ENCODE assay signal across 8 mouse cellular contexts in the genomic region with DNA sequence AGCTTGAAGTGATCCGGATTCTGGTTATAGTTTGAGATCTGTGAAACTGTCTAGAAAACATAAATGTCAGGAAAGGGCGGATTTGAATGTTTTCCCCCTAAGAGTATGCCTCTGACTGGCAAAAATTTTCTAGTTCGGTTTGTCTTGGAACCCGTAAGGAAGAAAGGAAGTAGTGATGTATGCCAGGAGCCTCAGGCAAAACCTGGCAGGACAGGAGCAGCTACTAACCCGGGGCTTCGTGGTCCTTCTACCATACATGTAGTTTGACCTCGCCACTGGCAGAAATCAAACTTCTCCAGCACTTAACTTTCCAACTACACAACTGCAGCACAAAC. TPM values are rescaled to one million over a fixed set of nuclear protein-coding genes. Genes with fewer than 3 reads are reported as not detected.
DNase-seq lines count a peak whose midpoint lies in the region; ATAC-seq and TF ChIP-seq lines count a peak whose summit lies in the region.

No protein-coding gene starts in this region.

- H3K4me2 ChIP-seq in lung, embryonic 15.5 days: peak overlapping the region; percentile 56

- TF ChIP-seq CTCF in embryonic fibroblast, embryonic 13.5 days (IDR thresholded peaks at IDR 0.05; ENCODE audit: borderline replicate concordance, insufficient read depth, low read length): no peak
- TF ChIP-seq CTCF in olfactory bulb, adult 2 months (IDR thresholded peaks at IDR 0.05; ENCODE audit: insufficient read depth, low read depth, low read length): no peak

- ATAC-seq in lung, embryonic 15.5 days (ENCODE audit: borderline replicate concordance, extremely low read depth, low FRiP score, low TSS enrichment): peak; percentile 20; the same call in 1 of the 2 replicates

- no peak for DNase-seq in lung, postnatal 4 days
- DNase-seq in limb, embryonic 10.5 days (ENCODE audit: low spot score): no peak
- DNase-seq in natural killer cell, adult 2 months (ENCODE audit: low spot score in 2 of 2): no peak
- no peak for DNase-seq in spleen, adult 12 weeks (ENCODE audit: low spot score)
- no peak for DNase-seq in Muller cell, postnatal 12 days (ENCODE audit: inconsistent ontology term)

- no peak for TF ChIP-seq POLR2A in embryonic fibroblast, embryonic 13.5 days (IDR thresholded peaks at IDR 0.05; ENCODE audit: low read depth, low read length)
- TF ChIP-seq POLR2A in olfactory bulb, adult 2 months (IDR thresholded peaks at IDR 0.05; ENCODE audit: insufficient read depth, low read depth, low read length): no peak

- H3K9ac ChIP-seq in lung, embryonic 15.5 days: peak overlapping the region; percentile 52

- peaks cover 8% of the 10 kb centered on the region for H3K4me1 ChIP-seq in lung, embryonic 15.5 days
- peaks cover 7% of the 10 kb centered on the region; the same call in 1 of the 2 replicates for H3K4me1 ChIP-seq in embryonic fibroblast, embryonic 13.5 days (ENCODE audit: control insufficient read depth, insufficient read depth, low read length)
- H3K4me1 ChIP-seq in limb, embryonic 10.5 days: peaks cover 6% of the 10 kb centered on the region
- no peaks in the 10 kb centered on the region for H3K4me1 ChIP-seq in olfactory bulb, adult 2 months (ENCODE audit: control insufficient read depth, insufficient read depth, low read length)

- H3K27ac ChIP-seq in lung, embryonic 15.5 days: peak overlapping the region; percentile 98
- peak overlapping the region; percentile 75 for H3K27ac ChIP-seq in embryonic fibroblast, embryonic 13.5 days (ENCODE audit: insufficient read depth, low read length)
- H3K27ac ChIP-seq in limb, embryonic 10.5 days: peak overlapping the region; percentile 90
- H3K27ac ChIP-seq in olfactory bulb, adult 2 months (ENCODE audit: insufficient read depth, low read depth, low read length): peak overlapping the region; percentile 63

- H3K36me3 ChIP-seq in lung, embryonic 15.5 days: no peaks in the 10 kb centered on the region
- no peaks in the 10 kb centered on the region for H3K36me3 ChIP-seq in limb, embryonic 10.5 days

- WGBS in lung, embryonic 15.5 days: 2% methylated on average over 7 of the region's 7 CpGs
- 6% methylated on average over 7 of the region's 7 CpGs for WGBS in limb, embryonic 10.5 days
- WGBS in olfactory bulb, adult 2 months: 3% methylated on average over 7 of the region's 7 CpGs

- H3K4me3 ChIP-seq in lung, embryonic 15.5 days: peak overlapping the region; percentile 75
- peak overlapping the region; percentile 59 for H3K4me3 ChIP-seq in embryonic fibroblast, embryonic 13.5 days (ENCODE audit: insufficient read depth, low read length)
- peak overlapping the region; percentile 70 for H3K4me3 ChIP-seq in limb, embryonic 10.5 days
- peak overlapping the region; percentile 91 for H3K4me3 ChIP-seq in olfactory bulb, adult 2 months (ENCODE audit: insufficient read depth, low read depth, low read length)

- no peaks in the 10 kb centered on the region for H3K27me3 ChIP-seq in lung, embryonic 15.5 days
- no peaks in the 10 kb centered on the region for H3K27me3 ChIP-seq in limb, embryonic 10.5 days (ENCODE audit: low read depth, poor library complexity, severe bottlenecking)

- no peaks in the 10 kb centered on the region for H3K9me3 ChIP-seq in lung, embryonic 15.5 days
- no peaks in the 10 kb centered on the region for H3K9me3 ChIP-seq in limb, embryonic 10.5 days (replicated peaks)

RNA-seq across cellular contexts. Expression of gene Alg14, which starts 0.4 kb away (rescaled TPM):
- 44.5 and 46.0 TPM in 2 replicates for polyA plus RNA-seq in lung, embryonic 15.5 days (2015; fragmentation: Nextera tagmentation; extraction: Ambion mirVana)
- polyA plus RNA-seq in embryonic fibroblast, embryonic 13.5 days (2011; ENCODE audit: insufficient read length, low read depth, missing spikeins): 34.8 and 49.0 TPM in 2 replicates
- 26.0 and 35.0 TPM in 2 replicates for polyA plus RNA-seq in limb, embryonic 10.5 days (2016; fragmentation: Nextera tagmentation; extraction: Ambion mirVana)
- not detected in 2 replicates for polyA plus RNA-seq in olfactory bulb, adult 2 months (2012; ENCODE audit: insufficient read depth, insufficient read length, low replicate concordance, missing spikeins)

RNA-seq across cellular contexts. Expression of gene Tmem56, which starts 8.3 kb away (rescaled TPM):
- 0.36 and 0.40 TPM in 2 replicates for polyA plus RNA-seq in lung, embryonic 15.5 days (2015; fragmentation: Nextera tagmentation; extraction: Ambion mirVana)
- 0.27 and 1.1 TPM in 2 replicates for polyA plus RNA-seq in embryonic fibroblast, embryonic 13.5 days (2011; ENCODE audit: insufficient read length, low read depth, missing spikeins)
- 0.96 and 1.0 TPM in 2 replicates for polyA plus RNA-seq in limb, embryonic 10.5 days (2016; fragmentation: Nextera tagmentation; extraction: Ambion mirVana)
- not detected in 2 replicates for polyA plus RNA-seq in olfactory bulb, adult 2 months (2012; ENCODE audit: insufficient read depth, insufficient read length, low replicate concordance, missing spikeins)
